Mouse (Mus musculus) midbrain, embryonic 16.5 days (tissue): ENCODE measurements at regions not wholly inside any gene's neighbourhood (a gene's known extent, or its start where the extent isn't known, plus 50 kb on each side); places are given as distances from the start of the nearest gene placed in this dataset.
"Not testable (repeated sequence)": the region's sequence is repeated elsewhere in the genome, so short reads cannot be mapped to it uniquely, and the experiment has no call there.

Experiments
- ATAC-seq: fragments of 200-750 bp; cut with Nextera tagmentation; 2 replicates; pipeline ENCODE4 v1.8.0; 2017; ENCODE audit warnings: moderate TSS enrichment
- H3K27ac ChIP-seq: fragments of 300-500 bp; sonication (generic); 2 replicates; pipeline ENCODE4 v1.5.1; 2014; ENCODE audit warnings: mild to moderate bottlenecking, low read length, mixed read lengths
- H3K27me3 ChIP-seq: fragments of 300-500 bp; sonication (generic); 2 replicates; pipeline ENCODE4 v1.6.1; 2014; ENCODE audit warnings: low read depth, low read length, mixed read lengths; ENCODE audit not compliant: control insufficient read depth, insufficient read depth
- H3K36me3 ChIP-seq: fragments of 300-500 bp; sonication (generic); 2 replicates; pipeline ENCODE4 v1.6.1; 2014; ENCODE audit warnings: mild to moderate bottlenecking, low read length, moderate library complexity, mixed read lengths; ENCODE audit not compliant: control insufficient read depth, insufficient read depth
- H3K4me1 ChIP-seq: fragments of 300-500 bp; sonication (generic); 2 replicates; pipeline ENCODE4 v1.6.1; 2014; ENCODE audit warnings: mild to moderate bottlenecking, low read length, mixed read lengths; ENCODE audit not compliant: control insufficient read depth, insufficient read depth
- H3K4me2 ChIP-seq: fragments of 300-500 bp; sonication (generic); 2 replicates; pipeline ENCODE4 v1.6.1; 2014; ENCODE audit warnings: mild to moderate bottlenecking, low read length, mixed read lengths
- H3K4me3 ChIP-seq: fragments of 300-500 bp; sonication (generic); 2 replicates; pipeline ENCODE4 v1.5.1; 2014; ENCODE audit warnings: low read depth, mild to moderate bottlenecking, low read length, moderate library complexity, mixed read lengths
- H3K9ac ChIP-seq: fragments of 300-500 bp; sonication (generic); 2 replicates; pipeline ENCODE4 v1.6.1; 2014; ENCODE audit warnings: low read depth, low read length, mixed read lengths
- H3K9me3 ChIP-seq: fragments of 300-500 bp; sonication (generic); replicated peaks from 2 replicates; pipeline ENCODE4 v1.6.1; 2014; ENCODE audit warnings: mild to moderate bottlenecking, low read length, mixed read lengths; ENCODE audit not compliant: control insufficient read depth, poor library complexity, severe bottlenecking
- WGBS: fragments of 180-500 bp; shearing (Covaris S2); extraction: QIAGEN DNeasy Blood & Tissue Kit; methylation state at CpG from one replicate; pipeline ENCODE4 v1.1.7; 2014; 5-methylcytosine and 5-hydroxymethylcytosine counted together

GRCm38 (mm10) chr10:117499177-117499863 is 119.5 kb upstream of the Cpsf6 start:
- 89% methylated on average over 8 of the region's 8 CpGs for WGBS
- H3K27me3 ChIP-seq = no peaks in the 10 kb centered on the region
- H3K27ac ChIP-seq = no peak overlapping the region
- H3K4me1 ChIP-seq = no peaks in the 10 kb centered on the region
- H3K9ac ChIP-seq = no peak overlapping the region
- H3K36me3 ChIP-seq = no peaks in the 10 kb centered on the region
- no peak overlapping the region for H3K4me2 ChIP-seq
- no peak overlapping the region for H3K4me3 ChIP-seq
- no peak for ATAC-seq
- no peaks in the 10 kb centered on the region for H3K9me3 ChIP-seq

GRCm38 (mm10) chr10:117498497-117498896 is 118.7 kb upstream of the Cpsf6 start:
- no peak overlapping the region for H3K27ac ChIP-seq
- no peak overlapping the region for H3K4me3 ChIP-seq
- H3K9me3 ChIP-seq = no peaks in the 10 kb centered on the region
- no peaks in the 10 kb centered on the region for H3K27me3 ChIP-seq
- no peak overlapping the region for H3K4me2 ChIP-seq
- 53% methylated on average over 6 of the region's 6 CpGs for WGBS
- H3K36me3 ChIP-seq = no peaks in the 10 kb centered on the region
- no peak overlapping the region for H3K9ac ChIP-seq
- no peaks in the 10 kb centered on the region for H3K4me1 ChIP-seq
- no peak for ATAC-seq

GRCm38 (mm10) chr10:117497565-117498256 is 117.9 kb upstream of the Cpsf6 start:
- H3K9ac ChIP-seq = no peak overlapping the region
- no peak overlapping the region for H3K27ac ChIP-seq
- H3K9me3 ChIP-seq = no peaks in the 10 kb centered on the region
- ATAC-seq = no peak
- no peak overlapping the region for H3K4me3 ChIP-seq
- no peak overlapping the region for H3K4me2 ChIP-seq
- H3K36me3 ChIP-seq = no peaks in the 10 kb centered on the region
- no peaks in the 10 kb centered on the region for H3K4me1 ChIP-seq
- H3K27me3 ChIP-seq = no peaks in the 10 kb centered on the region
- 83% methylated on average over 16 of the region's 16 CpGs for WGBS

GRCm38 (mm10) chr10:117497082-117497481 is 117.3 kb upstream of the Cpsf6 start:
- H3K9ac ChIP-seq, H3K4me3 ChIP-seq, H3K4me2 ChIP-seq, H3K27ac ChIP-seq, H3K4me1 ChIP-seq, H3K36me3 ChIP-seq, H3K9me3 ChIP-seq, H3K27me3 ChIP-seq, ATAC-seq: not testable (repeated sequence)
- WGBS = 100% methylated on average over 1 of the region's 1 CpGs

- H3K4me1 ChIP-seq = no peaks in the 10 kb centered on the region
- H3K4me2 ChIP-seq = no peak overlapping the region
- H3K4me3 ChIP-seq = no peak overlapping the region
- no peaks in the 10 kb centered on the region for H3K9me3 ChIP-seq
- H3K27me3 ChIP-seq = no peaks in the 10 kb centered on the region
- 51% methylated on average over 21 of the region's 21 CpGs for WGBS
- no peak overlapping the region for H3K9ac ChIP-seq
- no peak for ATAC-seq
- H3K36me3 ChIP-seq = no peaks in the 10 kb centered on the region
- H3K27ac ChIP-seq = no peak overlapping the region
Observed at GRCm38 (mm10) chr10:117496064-117497011, 116.5 kb upstream of the Cpsf6 start.

GRCm38 (mm10) chr10:117494171-117494701 is 114.4 kb upstream of the Cpsf6 start:
- Histone ChIP-seq H3K27ac (no peak overlapping the region), H3K9me3 (no peaks in the 10 kb centered on the region), H3K4me1 (no peaks in the 10 kb centered on the region), H3K9ac (peak overlapping the region; percentile 30; the same call in 1 of the 2 replicates), H3K27me3 (no peaks in the 10 kb centered on the region), H3K4me2 (peak overlapping the region; percentile 48), H3K36me3 (no peaks in the 10 kb centered on the region), H3K4me3 (peak overlapping the region; percentile 20)
- ATAC-seq = no peak
- 41% methylated on average over 18 of the region's 18 CpGs for WGBS

- Histone ChIP-seq H3K9me3 (no peaks in the 10 kb centered on the region), H3K27ac (no peak overlapping the region), H3K27me3 (no peaks in the 10 kb centered on the region), H3K4me3 (no peak overlapping the region), H3K9ac (no peak overlapping the region), H3K4me2 (no peak overlapping the region), H3K36me3 (no peaks in the 10 kb centered on the region), H3K4me1 (no peaks in the 10 kb centered on the region)
- no peak for ATAC-seq
- WGBS = 24% methylated on average over 1 of the region's 5 CpGs
Observed at GRCm38 (mm10) chr10:117493824-117494121, 114.0 kb upstream of the Cpsf6 start.

GRCm38 (mm10) chr10:117493091-117493823 is 113.4 kb upstream of the Cpsf6 start:
- no peak for ATAC-seq
- Histone ChIP-seq H3K4me1 (no peaks in the 10 kb centered on the region), H3K36me3 (no peaks in the 10 kb centered on the region), H3K4me2 (no peak overlapping the region), H3K9ac (no peak overlapping the region), H3K4me3 (no peak overlapping the region), H3K27me3 (no peaks in the 10 kb centered on the region), H3K27ac (no peak overlapping the region), H3K9me3 (no peaks in the 10 kb centered on the region)
- whole genome bisulfite sequencing = 92% methylated on average over 3 of the region's 3 CpGs
